Mouse (Mus musculus) mouse trophoblast stem cell (cell line): ENCODE data around the gene Arntl2.
"Not testable (repeated sequence)": the region's sequence is repeated elsewhere in the genome, so short reads cannot be mapped to it uniquely, and the experiment has no call there.

Source experiments
- in situ Hi-C, 2 experiments: fragments of 300-500 bp; cut with MseI, MboI; formaldehyde crosslinking; loops; 2 replicates in 1 of 2; 3 replicates in 1 of 2; pipeline ENCODE4 v1.15.1; 2025

The Arntl2 gene

GRCm38 (mm10) chr6:146795924-146796545, at the start of gene Arntl2:
Arntl2 (plus strand) TSS chr6:146796055.
- in situ Hi-C loops: no loop called here

DNA sequence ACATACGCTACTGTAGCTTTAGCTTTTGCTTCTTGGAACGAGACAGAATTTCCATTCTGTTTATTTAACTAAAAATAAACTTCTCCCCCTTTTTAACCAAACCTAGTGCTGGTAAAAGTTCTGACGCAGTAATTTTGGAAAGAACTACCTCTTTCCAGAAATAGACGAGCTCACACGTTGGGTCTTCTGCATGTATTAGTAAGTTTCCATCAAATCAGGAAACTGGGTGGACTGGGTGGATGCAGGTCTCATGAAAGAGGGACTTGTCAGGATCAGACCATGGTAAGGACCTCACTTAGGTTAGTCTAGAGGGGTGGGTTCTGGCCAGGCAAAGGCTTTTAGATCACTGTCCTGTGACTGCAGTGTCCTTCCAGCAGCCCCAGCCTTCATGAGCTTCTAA, 49.3 kb upstream of the Arntl2 start:
- in situ Hi-C loops: no loop called here

DNA sequence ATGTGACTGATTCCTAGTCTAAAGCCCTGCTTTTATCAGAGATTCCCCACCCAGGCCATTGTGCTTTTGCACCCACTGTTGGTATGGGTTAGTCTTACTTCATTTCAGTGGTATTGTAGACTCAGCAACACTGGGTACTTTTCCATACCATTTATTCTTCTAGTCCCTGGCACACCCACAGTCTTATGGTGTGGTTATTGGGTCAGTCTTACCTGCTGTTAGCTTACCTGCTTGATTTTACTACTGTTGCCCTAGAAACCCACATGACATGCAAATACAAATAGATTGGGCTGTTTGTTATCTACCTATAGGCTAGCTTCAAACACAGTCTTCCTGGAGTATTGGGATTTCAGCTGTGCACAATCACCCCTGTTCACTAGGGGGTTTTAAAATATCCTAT, 48.8 kb upstream of the Arntl2 start:
- in situ Hi-C loops: no loop called here

DNA sequence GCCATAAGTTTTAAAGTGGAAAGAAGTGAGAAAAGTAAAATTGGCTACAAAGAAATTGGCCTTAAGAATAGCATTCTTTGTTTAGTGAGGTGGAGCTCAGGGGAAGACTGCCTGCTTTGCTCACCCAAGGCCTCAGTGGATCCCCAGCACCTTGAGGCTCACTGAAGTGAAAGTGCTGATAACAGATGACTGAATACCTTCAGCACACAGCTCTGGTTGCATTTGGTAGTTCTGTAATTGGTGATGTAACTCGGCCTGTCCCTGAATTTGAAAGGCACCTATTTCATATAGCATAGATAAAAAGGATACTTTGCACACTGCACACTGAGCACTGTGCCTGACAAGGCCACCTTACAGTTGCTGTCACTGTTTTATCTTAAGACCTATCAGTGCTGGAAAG, 47.6 kb upstream of the Arntl2 start:
- in situ Hi-C loops: no loop called here

DNA sequence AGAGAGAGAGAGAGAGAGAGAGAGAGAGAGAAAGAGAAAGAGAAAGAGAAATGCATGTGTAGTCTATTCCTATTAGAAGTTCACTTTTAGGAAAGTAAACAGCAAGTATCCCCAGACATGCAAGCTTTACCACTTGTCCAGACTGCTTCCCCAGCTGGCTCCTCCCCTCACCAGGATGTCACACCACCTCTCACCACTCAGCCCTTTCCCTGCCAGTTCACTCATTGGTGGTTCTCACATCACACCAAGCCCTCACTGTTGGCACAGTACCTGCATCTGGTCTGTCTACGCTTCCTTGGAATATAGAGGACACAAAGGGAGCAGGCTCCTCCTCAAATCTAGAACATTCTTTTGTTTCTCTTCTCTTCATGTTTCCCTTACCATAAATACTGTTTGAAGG, 44.2 kb upstream of the Arntl2 start:
- in situ Hi-C loops: no loop called here

DNA sequence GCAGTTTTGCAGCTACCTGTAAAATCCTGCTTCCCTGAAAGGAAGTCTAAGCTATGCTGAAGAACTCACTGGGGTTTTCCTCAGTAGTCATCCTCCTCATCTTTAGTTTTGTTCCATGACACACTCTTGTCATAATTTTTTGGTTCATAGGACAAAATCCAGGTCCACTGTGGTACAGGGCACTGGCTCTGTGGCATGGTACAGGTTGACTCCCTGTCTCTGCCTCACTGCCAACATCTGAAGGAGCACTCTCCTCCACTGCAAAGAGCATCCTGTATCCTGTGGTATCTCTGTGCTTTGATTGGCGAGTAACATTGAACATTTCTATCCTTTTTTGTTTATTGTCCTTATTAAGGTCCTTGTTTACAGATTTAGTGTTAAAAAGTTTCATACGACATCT, 43.7 kb upstream of the Arntl2 start:
- in situ Hi-C loops: no loop called here

- in situ Hi-C loops: no loop called here
Observed at GRCm38 (mm10) chr6:146752612-146753011, 43.2 kb upstream of the Arntl2 start.

GRCm38 (mm10) chr6:146753560-146754160, 42.2 kb upstream of the Arntl2 start:
- in situ Hi-C loops: no loop called here

GRCm38 (mm10) chr6:146755136-146755535, 40.7 kb upstream of the Arntl2 start:
- in situ Hi-C loops: no loop called here

GRCm38 (mm10) chr6:146755679-146756078, 40.2 kb upstream of the Arntl2 start:
- in situ Hi-C loops: no loop called here

DNA sequence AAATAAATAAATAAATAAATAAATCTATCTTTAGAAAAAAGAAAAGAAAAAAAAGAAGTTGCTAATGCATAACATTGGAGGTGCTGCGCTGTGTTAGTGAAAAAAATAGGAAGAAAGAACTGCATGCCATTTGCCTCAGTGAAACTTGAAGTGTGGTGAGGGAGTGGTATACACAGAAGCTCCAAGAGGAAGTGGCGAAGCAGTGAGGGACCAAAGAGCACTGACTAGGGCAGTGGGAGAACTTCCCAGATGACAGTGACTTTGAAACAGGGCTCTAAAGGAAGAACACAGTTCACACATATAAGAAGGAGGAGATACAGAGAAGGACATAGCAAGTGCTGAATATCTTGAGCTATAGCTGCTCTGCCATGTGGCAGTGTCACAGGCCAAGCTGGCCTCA, 36.8 kb upstream of the Arntl2 start:
- in situ Hi-C loops: no loop called here

- in situ Hi-C loops: loop anchor here (5.0 kb wide), 1 partner anchor 98 kb away; no protein-coding TSS in a partner anchor
Observed at GRCm38 (mm10) chr6:146760022-146760421, 35.8 kb upstream of the Arntl2 start.

GRCm38 (mm10) chr6:146760736-146761135, 35.1 kb upstream of the Arntl2 start:
- in situ Hi-C loops: loop anchor here (5.0 kb wide), 1 partner anchor 98 kb away; no protein-coding TSS in a partner anchor

GRCm38 (mm10) chr6:146762264-146762898, 33.5 kb upstream of the Arntl2 start:
- in situ Hi-C loops: loop anchor here (5.0 kb wide), 1 partner anchor 100 kb away; no protein-coding TSS in a partner anchor

DNA sequence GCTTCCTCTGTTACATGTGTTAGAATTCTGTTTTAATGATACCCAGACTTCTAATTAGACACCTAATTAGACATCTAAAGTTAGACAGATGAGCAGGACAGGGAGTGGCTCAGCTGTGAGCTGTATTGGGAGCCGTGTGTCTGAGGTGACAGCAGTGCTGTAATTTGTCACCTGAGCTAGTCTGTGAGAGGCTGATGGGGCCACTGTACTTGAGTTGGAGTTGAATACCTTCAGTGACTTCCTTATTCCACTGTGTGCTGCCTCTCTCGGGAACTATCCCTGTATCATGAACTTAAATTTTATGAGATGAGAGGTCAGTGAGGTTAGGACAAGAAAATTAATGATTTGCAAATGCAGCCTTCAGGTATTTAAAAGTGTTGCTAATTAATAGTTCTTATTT, 31.3 kb upstream of the Arntl2 start:
- in situ Hi-C loops: loop anchor here (5.0 kb wide), 1 partner anchor 102 kb away; no protein-coding TSS in a partner anchor

DNA sequence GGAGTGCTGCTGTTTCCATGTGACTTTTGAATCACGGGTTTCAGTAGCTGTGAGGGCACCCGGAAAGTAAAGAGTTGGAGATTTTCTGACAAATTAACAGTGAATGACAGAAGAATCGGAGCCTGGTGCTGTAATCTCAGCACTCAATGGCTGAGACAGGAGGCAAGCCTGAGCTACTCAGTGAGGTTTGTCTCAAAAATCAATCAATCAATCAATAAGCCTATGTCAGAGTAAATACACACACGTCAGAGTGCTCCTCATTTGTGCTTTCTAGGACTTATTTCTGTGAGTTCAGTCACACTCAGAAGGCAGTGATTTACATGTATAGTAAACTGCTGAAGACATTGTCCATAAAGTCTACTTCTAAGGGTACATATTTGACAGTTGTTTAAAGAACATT, 30.6 kb upstream of the Arntl2 start:
- in situ Hi-C loops: no loop called here

DNA sequence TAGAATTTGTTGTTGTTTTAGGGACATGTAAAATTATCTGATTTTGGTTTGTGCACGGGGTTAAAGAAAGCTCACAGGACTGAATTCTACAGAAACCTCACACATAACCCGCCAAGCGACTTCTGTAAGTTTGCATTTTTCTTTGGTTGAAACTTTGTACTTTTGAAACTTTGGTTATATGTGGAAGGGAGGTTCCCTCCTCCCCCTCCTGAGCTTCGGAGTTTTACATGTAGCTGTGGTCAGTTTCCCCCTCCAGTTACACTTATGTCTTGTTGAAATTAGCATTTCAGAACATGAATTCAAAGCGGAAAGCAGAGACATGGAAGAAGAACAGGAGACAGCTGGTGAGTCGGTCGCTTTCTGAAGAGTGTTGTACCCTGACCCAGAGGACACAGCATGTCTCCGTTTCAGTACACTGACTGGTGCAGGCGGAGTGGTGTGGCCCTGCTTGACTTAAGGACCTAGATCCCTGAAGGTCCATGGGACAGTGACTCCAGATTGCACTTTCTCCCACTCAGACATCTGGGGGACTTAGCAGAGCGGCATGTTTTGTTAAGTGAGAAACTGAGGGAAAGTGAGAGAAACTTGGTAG, 26.9 kb upstream of the Arntl2 start:
- in situ Hi-C loops: no loop called here

DNA sequence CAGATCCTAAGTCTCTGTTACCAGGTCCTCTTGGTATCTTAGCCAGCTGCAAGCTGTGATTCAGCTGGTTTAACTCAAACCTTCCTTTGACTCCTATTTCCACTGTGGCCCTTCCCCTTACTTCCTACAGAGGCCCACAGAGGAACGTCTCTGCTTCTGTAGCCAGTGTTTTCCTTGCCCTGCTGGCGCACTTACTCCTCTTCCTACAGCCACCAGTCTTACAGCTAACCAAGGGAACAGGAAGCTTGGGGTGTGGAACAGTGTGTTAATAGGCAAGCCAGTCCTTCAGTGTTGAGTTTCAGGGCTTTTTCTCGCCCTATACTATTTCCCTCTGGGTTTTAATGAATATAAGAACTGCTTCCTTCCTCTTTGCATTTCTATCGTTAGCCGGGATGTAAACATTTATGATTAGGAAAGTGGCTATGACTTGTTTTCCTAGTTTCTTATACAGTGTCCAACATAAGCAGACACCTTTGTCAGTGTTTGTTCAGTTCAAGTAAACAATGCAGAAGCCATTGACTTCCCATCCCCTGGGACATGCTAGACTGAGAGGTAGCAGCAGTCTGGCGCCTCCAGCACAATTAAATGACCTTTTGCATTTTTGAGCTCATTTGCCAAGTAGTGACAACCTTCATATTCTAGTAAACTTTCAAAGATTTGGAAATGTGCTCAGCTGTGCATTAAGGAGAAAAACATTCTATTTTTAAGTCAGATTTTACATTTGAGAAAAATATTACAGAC, 25.7 kb upstream of the Arntl2 start:
- in situ Hi-C loops: no loop called here

GRCm38 (mm10) chr6:146770808-146771207, 25.0 kb upstream of the Arntl2 start:
- in situ Hi-C loops: no loop called here

GRCm38 (mm10) chr6:146775864-146776263, 20.0 kb upstream of the Arntl2 start:
- in situ Hi-C loops: not testable (repeated sequence)

DNA sequence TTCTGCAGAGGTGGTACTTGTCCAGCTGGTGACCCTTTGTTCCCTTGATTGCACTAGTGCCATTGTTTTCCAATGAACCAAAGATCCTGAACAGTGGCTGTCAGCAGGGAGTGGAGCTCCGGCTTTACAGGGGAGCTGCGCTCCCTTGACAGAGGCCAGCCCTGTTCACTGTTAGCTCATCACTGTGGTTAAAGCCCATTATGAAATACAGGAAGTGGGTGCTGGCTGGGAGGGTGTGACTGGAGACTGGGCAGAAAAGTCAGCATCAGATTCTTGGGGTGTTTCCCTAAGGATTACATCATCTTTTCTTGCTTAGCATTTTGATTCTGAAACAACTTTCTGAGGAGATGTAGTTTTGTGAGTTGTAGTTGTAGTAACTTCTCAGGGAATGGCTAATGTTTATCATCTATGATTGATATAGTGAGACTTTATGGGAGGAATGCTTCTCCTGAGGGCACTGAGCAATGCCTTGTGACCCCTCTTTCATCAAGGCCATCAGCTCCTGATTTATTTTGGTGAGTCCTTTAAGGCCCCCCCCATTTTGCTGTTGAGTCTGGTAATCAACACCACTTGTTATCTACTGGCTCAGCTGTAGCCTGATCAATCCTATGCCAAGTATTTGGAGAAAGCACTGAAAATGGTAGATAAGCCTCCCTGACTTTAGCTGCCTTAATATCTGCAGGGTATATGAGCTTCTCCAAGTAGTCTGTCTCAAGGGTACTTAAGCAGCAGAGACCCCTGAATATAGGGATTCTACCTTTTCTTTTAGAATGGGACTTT, 19.1 kb upstream of the Arntl2 start:
- in situ Hi-C loops: no loop called here
